Mouse (Mus musculus): Measurements from ENCODE around the gene Pcif1. TPM values are rescaled to one million over a fixed set of nuclear protein-coding genes. Genes with fewer than 3 reads are reported as not detected.

Pcif1 gene
- total RNA-seq, 2 experiments from 2014 or later, result 21.0 to 25.8 TPM

- no peak for DNase-seq
Measured at GRCm38 (mm10) chr2:164923291-164923690, 44.2 kb downstream of the Pcif1 start.

- peak; percentile 77 for DNase-seq
Measured at GRCm38 (mm10) chr2:164924100-164924857, 45.2 kb downstream of the Pcif1 start.

GRCm38 (mm10) chr2:164930706-164931581 lies 51.8 kb downstream of the Pcif1 start:
- no peak for DNase-seq

GRCm38 (mm10) chr2:164933534-164933933 lies 54.4 kb downstream of the Pcif1 start:
- DNase-seq, result no peak

- DNase-seq, result no peak
Measured at GRCm38 (mm10) chr2:164935991-164936390, 56.9 kb downstream of the Pcif1 start.

- DNase-seq, result peak; percentile 22
Measured at GRCm38 (mm10) chr2:164938146-164939091, 59.3 kb downstream of the Pcif1 start.

GRCm38 (mm10) chr2:164939106-164939505 lies 60.0 kb downstream of the Pcif1 start:
- no peak for DNase-seq

- no peak for DNase-seq
Measured at GRCm38 (mm10) chr2:164940140-164940830, 61.2 kb downstream of the Pcif1 start, which contains the start of gene Mmp9. Gene Mmp9, plus strand, starts transcription at chr2:164940780.

GRCm38 (mm10) chr2:164942692-164943290 lies 63.7 kb downstream of the Pcif1 start:
- DNase-seq, result peak; percentile 40

Other genes with a start within 250 kb of the Pcif1 start
- not detected for gene Wfdc16, start 240.5 kb upstream of the Pcif1 start, total RNA-seq (2021)
- not detected for gene Wfdc10, start 223.3 kb upstream of the Pcif1 start, total RNA-seq (2021)
- gene Wfdc9, start 222.7 kb upstream of the Pcif1 start, total RNA-seq (2021), result not detected
- gene Wfdc11, start 205.2 kb upstream of the Pcif1 start, total RNA-seq (2021), result not detected
- gene Wfdc13, start 194.2 kb upstream of the Pcif1 start, total RNA-seq (2021), result not detected
- gene Spint4, start 180.8 kb upstream of the Pcif1 start, total RNA-seq (2021), result not detected
- not detected for gene Spint5, start 164.0 kb upstream of the Pcif1 start, total RNA-seq (2021)
- gene Wfdc3, start 133.4 kb upstream of the Pcif1 start, total RNA-seq (2021), result not detected
- gene Dnttip1, start 133.3 kb upstream of the Pcif1 start, total RNA-seq (2021), result 10 to 100 TPM; 17.0 to 17.5 TPM
- 1 to 10 TPM; 1.2 to 1.7 TPM for gene Ube2c, start 109.4 kb upstream of the Pcif1 start, total RNA-seq (2021)
- over 10,000 TPM; 15,847 to 16,724 TPM for gene Tnnc2, start 99.3 kb upstream of the Pcif1 start, total RNA-seq (2021)
- gene Snx21, start 93.5 kb upstream of the Pcif1 start, total RNA-seq (2021), result 10 to 100 TPM; 19.3 to 19.8 TPM
- gene Acot8, start 74.4 kb upstream of the Pcif1 start, total RNA-seq (2021), result 1 to 10 TPM; 8.0 to 9.1 TPM
- 1 to 10 TPM; 1.4 TPM for gene Zswim3, start 74.2 kb upstream of the Pcif1 start, total RNA-seq (2021)
- gene Zswim1, start 56.6 kb upstream of the Pcif1 start, total RNA-seq (2021), result 1 to 10 TPM; 3.7 to 3.8 TPM
- not detected for gene Spata25, start 50.8 kb upstream of the Pcif1 start, total RNA-seq (2021)
- gene Ctsa, start 46.4 kb upstream of the Pcif1 start, total RNA-seq (2021), result 10 to 100 TPM; 42.9 to 49.2 TPM
- 10 to 100 TPM; 28.9 to 35.0 TPM for gene Neurl2, start 45.8 kb upstream of the Pcif1 start, total RNA-seq (2021)
- 10 to 100 TPM; 14.8 to 18.6 TPM for gene Pltp, start 21.6 kb upstream of the Pcif1 start, total RNA-seq (2021)
- 1 to 10 TPM; 8.2 to 9.2 TPM for gene Zfp335, start 32.5 kb downstream of the Pcif1 start, total RNA-seq (2021)
- 1 to 10 TPM in 1 of 2 experiments, under 1 TPM in 1; 0.64 to 1.4 TPM for gene Mmp9, start 61.5 kb downstream of the Pcif1 start, total RNA-seq (2021)
- gene Slc12a5, start 81.5 kb downstream of the Pcif1 start, total RNA-seq (2021), result under 1 TPM; 0.21 to 0.38 TPM
- 10 to 100 TPM in 1 of 2 experiments, 1 to 10 TPM in 1; 9.9 to 12.6 TPM for gene Ncoa5, start 155.6 kb downstream of the Pcif1 start, total RNA-seq (2021)
- gene Cd40, start 176.3 kb downstream of the Pcif1 start, total RNA-seq (2021), result under 1 TPM; 0.48 to 0.84 TPM
- gene 1700025C18Rik, start 211.4 kb downstream of the Pcif1 start, total RNA-seq (2021), result not detected